Mouse (Mus musculus) forebrain, postnatal 0 days (tissue): ENCODE results near the gene Ugt1a6a. TPM values are rescaled to one million over a fixed set of nuclear protein-coding genes. Genes with fewer than 3 reads are reported as not detected.
"Not testable (repeated sequence)": the region's sequence is repeated elsewhere in the genome, so short reads cannot be mapped to it uniquely, and the experiment has no call there.

Experiments
- ATAC-seq: fragments of 200-750 bp; cut with Nextera tagmentation; 2 replicates; pipeline ENCODE4 v1.8.0; 2017; ENCODE audit warnings: mild to moderate bottlenecking, moderate library complexity
- DNase-seq: peaks from one replicate; pipeline ENCODE4 v3.0.0-alpha.2; 2015
- H3K27ac ChIP-seq: fragments of 300-500 bp; sonication (generic); 2 replicates; pipeline ENCODE4 v1.5.1; 2014; ENCODE audit warnings: low read depth, mild to moderate bottlenecking, antibody characterized with exemption, low read length, moderate library complexity, mixed read lengths
- H3K27me3 ChIP-seq: fragments of 300-500 bp; sonication (generic); 2 replicates; pipeline ENCODE4 v1.6.1; 2014; ENCODE audit warnings: mild to moderate bottlenecking, low read length, mixed read lengths; ENCODE audit not compliant: insufficient read depth
- H3K36me3 ChIP-seq: fragments of 300-500 bp; sonication (generic); 2 replicates; pipeline ENCODE4 v1.6.1; 2014; ENCODE audit warnings: mild to moderate bottlenecking, moderate library complexity; ENCODE audit not compliant: insufficient read depth
- H3K4me1 ChIP-seq: fragments of 300-500 bp; sonication (generic); 2 replicates; pipeline ENCODE4 v1.6.1; 2014; ENCODE audit warnings: antibody characterized with exemption; ENCODE audit not compliant: insufficient read depth
- H3K4me2 ChIP-seq: fragments of 300-500 bp; sonication (generic); 2 replicates; pipeline ENCODE4 v1.6.1; 2014; ENCODE audit warnings: low read depth, mild to moderate bottlenecking, moderate library complexity
- H3K4me3 ChIP-seq: fragments of 300-500 bp; sonication (generic); 2 replicates; pipeline ENCODE4 v1.5.1; 2014; ENCODE audit warnings: low read depth, low read length, mixed read lengths
- H3K9ac ChIP-seq: fragments of 300-500 bp; sonication (generic); 2 replicates; pipeline ENCODE4 v1.6.1; 2014; ENCODE audit warnings: mild to moderate bottlenecking
- H3K9me3 ChIP-seq: fragments of 300-500 bp; sonication (generic); 2 replicates; pipeline ENCODE4 v1.6.1; 2016; ENCODE audit warnings: low read length
- CTCF ChIP-seq: sonication (generic); IDR thresholded peaks from 2 replicates; pipeline ENCODE4 v1.5.1; 2016; ENCODE audit warnings: antibody characterized with exemption, control low read depth, low read depth
- whole genome bisulfite sequencing: fragments of 180-500 bp; shearing (Covaris S2); extraction: QIAGEN DNeasy Blood & Tissue Kit; methylation state at CpG from one replicate; pipeline ENCODE4 v1.1.7; 2014; 5-methylcytosine and 5-hydroxymethylcytosine counted together
- polyA plus RNA-seq: library from polyadenylated mRNA; unstranded; fragments of >200 nt; fragmentation: Nextera tagmentation; extraction: Ambion mirVana; gene quantifications from 2 replicates; pipeline ENCODE4 v1.2.1, GENCODE M21; 2015
- total RNA-seq: library from RNA; depleted of rRNA; stranded (reverse); fragments of >200 nt; gene quantifications from 2 replicates; pipeline ENCODE4 v1.2.3, GENCODE M21; 2014

The Ugt1a6a gene
- total and polyA plus RNA-seq, 2 experiments from 2014 or later = 2.0 to 5.1 TPM

- WGBS = 74% methylated on average over 4 of the region's 4 CpGs
These were observed 8.7 kb upstream of the Ugt1a6a start for GRCm38 (mm10) chr1:88125827-88126360.

GRCm38 (mm10) chr1:88129091-88129490 lies 5.5 kb upstream of the Ugt1a6a start:
- WGBS = 96% methylated on average over 2 of the region's 2 CpGs
- H3K27me3 ChIP-seq, H3K4me1 ChIP-seq, DNase-seq, H3K4me3 ChIP-seq, H3K9ac ChIP-seq, H3K36me3 ChIP-seq, H3K9me3 ChIP-seq, H3K4me2 ChIP-seq, H3K27ac ChIP-seq, ATAC-seq: not testable (repeated sequence)

More at GRCm38 (mm10) chr1:88125827-88126360, 8.7 kb upstream of the Ugt1a6a start:
- not testable (repeated sequence) for H3K4me1 ChIP-seq, H3K9ac ChIP-seq, H3K9me3 ChIP-seq, H3K27ac ChIP-seq, H3K27me3 ChIP-seq, DNase-seq, H3K4me2 ChIP-seq, ATAC-seq, H3K4me3 ChIP-seq, H3K36me3 ChIP-seq
- peak; percentile 32 for TF ChIP-seq CTCF

GRCm38 (mm10) chr1:88130223-88130622 lies 4.4 kb upstream of the Ugt1a6a start:
- not testable (repeated sequence) for H3K27ac ChIP-seq, H3K36me3 ChIP-seq, H3K9ac ChIP-seq, H3K4me3 ChIP-seq, DNase-seq, H3K27me3 ChIP-seq, H3K4me1 ChIP-seq, H3K4me2 ChIP-seq, ATAC-seq, H3K9me3 ChIP-seq
- WGBS = 94% methylated on average over 1 of the region's 1 CpGs

- ATAC-seq = peak; percentile 25
- 28% methylated on average over 3 of the region's 3 CpGs for WGBS
- TF ChIP-seq CTCF = no peak
- Histone ChIP-seq H3K4me1 (no peaks in the 10 kb centered on the region), H3K9me3 (no peaks in the 10 kb centered on the region), H3K9ac (no peak overlapping the region), H3K27me3 (no peaks in the 10 kb centered on the region), H3K4me3 (no peak overlapping the region), H3K27ac (peak overlapping the region; percentile 45; the same call in 1 of the 2 replicates), H3K4me2 (no peak overlapping the region), H3K36me3 (no peaks in the 10 kb centered on the region)
- no peak for DNase-seq
These were observed 627 bp upstream of the Ugt1a6a start for GRCm38 (mm10) chr1:88133908-88134456.

GRCm38 (mm10) chr1:88135229-88135904 lies 758 bp downstream of the Ugt1a6a start:
- not testable (repeated sequence) for H3K27me3 ChIP-seq, H3K27ac ChIP-seq, H3K9ac ChIP-seq, H3K9me3 ChIP-seq, H3K4me1 ChIP-seq, DNase-seq, H3K4me3 ChIP-seq, H3K4me2 ChIP-seq, H3K36me3 ChIP-seq
- WGBS = 74% methylated on average over 5 of the region's 6 CpGs
- ATAC-seq = peak; percentile 36; the same call in 1 of the 2 replicates

- no peaks in the 10 kb centered on the region for H3K9me3 ChIP-seq
- H3K4me1 ChIP-seq = no peaks in the 10 kb centered on the region
- no peaks in the 10 kb centered on the region for H3K27me3 ChIP-seq
- no peak overlapping the region for H3K4me2 ChIP-seq
- H3K36me3 ChIP-seq = no peaks in the 10 kb centered on the region
- TF ChIP-seq CTCF = no peak
- H3K27ac ChIP-seq = no peak overlapping the region
- DNase-seq (no peak), ATAC-seq (no peak)
- H3K4me3 ChIP-seq = no peak overlapping the region
- no peak overlapping the region for H3K9ac ChIP-seq
- 60% methylated on average over 2 of the region's 2 CpGs for WGBS
These were observed 2.0 kb downstream of the Ugt1a6a start for GRCm38 (mm10) chr1:88136646-88137045.

- 94% methylated on average over 3 of the region's 3 CpGs for WGBS
- Histone ChIP-seq H3K27ac (no peak overlapping the region), H3K4me3 (no peak overlapping the region), H3K9me3 (no peaks in the 10 kb centered on the region), H3K9ac (no peak overlapping the region), H3K36me3 (no peaks in the 10 kb centered on the region), H3K27me3 (no peaks in the 10 kb centered on the region), H3K4me2 (no peak overlapping the region), H3K4me1 (no peaks in the 10 kb centered on the region)
- ATAC-seq = no peak
- no peak for TF ChIP-seq CTCF
- DNase-seq = no peak
These were observed 2.7 kb downstream of the Ugt1a6a start for GRCm38 (mm10) chr1:88137264-88137663.
